Mouse (Mus musculus): ENCODE data around the gene Frs3. TPM values are rescaled to one million over a fixed set of nuclear protein-coding genes. Genes with fewer than 3 reads are reported as not detected.

Frs3 gene
- polyA plus RNA-seq, 1 experiment from 2014 or later, result 11.8 TPM

- Histone ChIP-seq H3K9ac (peak within 1 kb of the TSS; percentile 85), H3K9me3 (replicated peaks) (no peaks in the 10 kb centered on the region), H3K4me3 (peak within 1 kb of the TSS; percentile 76), H3K36me3 (ENCODE audit: poor library complexity, severe bottlenecking) (peaks cover 8% of the 10 kb centered on the region; the same call in 1 of the 2 replicates), H3K27ac (peak within 1 kb of the TSS; percentile 40; the same call in 1 of the 2 replicates), H3K27me3 (peaks cover 14% of the 10 kb centered on the region), H3K4me1 (peaks cover 16% of the 10 kb centered on the region), H3K4me2 (peak within 1 kb of the TSS; percentile 76)
- WGBS, result under 1% methylated on average over 78 of the region's 82 CpGs
- ATAC-seq, result peak; percentile 96
Measured at GRCm38 (mm10) chr17:47694503-47695336, 5.9 kb downstream of the Frs3 start, which contains the start of gene Prickle4. Prickle4 (minus strand) TSS chr17:47694736.

DNA sequence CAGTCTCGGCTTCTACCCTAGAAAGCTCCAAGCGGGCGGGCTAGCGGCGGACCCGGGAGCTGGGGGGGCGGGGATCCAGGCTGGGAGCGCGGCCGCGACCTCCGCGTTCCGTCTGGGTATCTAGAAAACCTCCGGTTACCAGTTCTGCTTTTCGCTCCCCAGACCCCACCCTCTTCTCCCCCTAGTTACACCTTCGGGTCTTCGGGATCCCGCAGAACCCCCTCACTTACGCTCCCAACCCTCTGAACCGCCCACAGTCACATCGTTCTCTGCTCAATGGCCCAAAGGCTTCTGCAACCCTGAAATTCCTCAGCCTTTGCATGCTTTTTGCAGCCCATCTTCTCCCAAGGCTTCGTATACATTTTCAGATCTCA, 6.5 kb downstream of the Frs3 start:
- peak overlapping the region; percentile 76 for H3K4me3 ChIP-seq
- peak overlapping the region; percentile 40; the same call in 1 of the 2 replicates for H3K27ac ChIP-seq
- peaks cover 14% of the 10 kb centered on the region; the same call in 1 of the 2 replicates for H3K36me3 ChIP-seq (ENCODE audit: poor library complexity, severe bottlenecking)
- H3K9me3 ChIP-seq (replicated peaks), result no peaks in the 10 kb centered on the region
- H3K9ac ChIP-seq, result peak overlapping the region; percentile 85
- H3K4me1 ChIP-seq, result peaks cover 13% of the 10 kb centered on the region
- peaks cover 14% of the 10 kb centered on the region for H3K27me3 ChIP-seq
- H3K4me2 ChIP-seq, result peak overlapping the region; percentile 76
- under 1% methylated on average over 13 of the region's 23 CpGs for WGBS
- ATAC-seq, result no peak; the same call in 1 of the 2 replicates

- ATAC-seq, result no peak
- H3K4me1 ChIP-seq, result peaks cover 13% of the 10 kb centered on the region
- H3K9me3 ChIP-seq (replicated peaks), result no peaks in the 10 kb centered on the region
- peaks cover 14% of the 10 kb centered on the region for H3K27me3 ChIP-seq
- no peak overlapping the region for H3K4me3 ChIP-seq
- H3K36me3 ChIP-seq (ENCODE audit: poor library complexity, severe bottlenecking), result peaks cover 38% of the 10 kb centered on the region; the same call in 1 of the 2 replicates
- 0 out of 2 replicates have a peak overlapping the region, but pooled peaks have one; percentile 5 for H3K9ac ChIP-seq
- 89% methylated on average over 10 of the region's 10 CpGs for WGBS
- no peak overlapping the region for H3K4me2 ChIP-seq
- no peak overlapping the region for H3K27ac ChIP-seq
Measured at GRCm38 (mm10) chr17:47698156-47698555, 9.3 kb downstream of the Frs3 start.

GRCm38 (mm10) chr17:47699055-47699454, 10.2 kb downstream of the Frs3 start:
- H3K4me1 ChIP-seq, result peaks cover 8% of the 10 kb centered on the region
- H3K4me2 ChIP-seq, result no peak overlapping the region
- WGBS, result 91% methylated on average over 2 of the region's 2 CpGs
- peaks cover 44% of the 10 kb centered on the region; the same call in 1 of the 2 replicates for H3K36me3 ChIP-seq (ENCODE audit: poor library complexity, severe bottlenecking)
- H3K27ac ChIP-seq, result no peak overlapping the region
- H3K4me3 ChIP-seq, result no peak overlapping the region
- H3K9ac ChIP-seq, result no peak overlapping the region
- H3K27me3 ChIP-seq, result 0 out of 2 replicates have a peak, but pooled peaks cover 7% of the 10 kb centered on the region
- no peaks in the 10 kb centered on the region for H3K9me3 ChIP-seq (replicated peaks)
- ATAC-seq, result no peak

GRCm38 (mm10) chr17:47701793-47702192, 13.0 kb downstream of the Frs3 start:
- no peak overlapping the region for H3K27ac ChIP-seq
- no peaks in the 10 kb centered on the region for H3K4me1 ChIP-seq
- H3K4me2 ChIP-seq, result no peak overlapping the region
- no peaks in the 10 kb centered on the region for H3K9me3 ChIP-seq (replicated peaks)
- no peak for ATAC-seq
- no peak overlapping the region for H3K9ac ChIP-seq
- peaks cover 48% of the 10 kb centered on the region; the same call in 1 of the 2 replicates for H3K36me3 ChIP-seq (ENCODE audit: poor library complexity, severe bottlenecking)
- no peak overlapping the region for H3K4me3 ChIP-seq
- 0 out of 2 replicates have a peak, but pooled peaks cover 6% of the 10 kb centered on the region for H3K27me3 ChIP-seq
- WGBS, result 81% methylated on average over 9 of the region's 9 CpGs

- no peak overlapping the region for H3K9ac ChIP-seq
- no peak overlapping the region for H3K4me2 ChIP-seq
- no peak for ATAC-seq
- H3K4me1 ChIP-seq, result no peaks in the 10 kb centered on the region
- no peak overlapping the region for H3K4me3 ChIP-seq
- H3K36me3 ChIP-seq (ENCODE audit: poor library complexity, severe bottlenecking), result peaks cover 48% of the 10 kb centered on the region; the same call in 1 of the 2 replicates
- WGBS, result 55% methylated on average over 26 of the region's 28 CpGs
- 0 out of 2 replicates have a peak, but pooled peaks cover 6% of the 10 kb centered on the region for H3K27me3 ChIP-seq
- no peaks in the 10 kb centered on the region for H3K9me3 ChIP-seq (replicated peaks)
- no peak overlapping the region for H3K27ac ChIP-seq
Measured at GRCm38 (mm10) chr17:47702548-47703345, 13.9 kb downstream of the Frs3 start.

GRCm38 (mm10) chr17:47703556-47703955, 14.7 kb downstream of the Frs3 start:
- 42% methylated on average over 20 of the region's 20 CpGs for WGBS
- Histone ChIP-seq H3K4me2 (no peak overlapping the region), H3K4me1 (no peaks in the 10 kb centered on the region), H3K27ac (no peak overlapping the region), H3K4me3 (no peak overlapping the region), H3K9ac (no peak overlapping the region), H3K27me3 (0 out of 2 replicates have a peak, but pooled peaks cover 6% of the 10 kb centered on the region), H3K9me3 (replicated peaks) (no peaks in the 10 kb centered on the region), H3K36me3 (ENCODE audit: poor library complexity, severe bottlenecking) (peaks cover 48% of the 10 kb centered on the region; the same call in 1 of the 2 replicates)
- ATAC-seq, result no peak

DNA sequence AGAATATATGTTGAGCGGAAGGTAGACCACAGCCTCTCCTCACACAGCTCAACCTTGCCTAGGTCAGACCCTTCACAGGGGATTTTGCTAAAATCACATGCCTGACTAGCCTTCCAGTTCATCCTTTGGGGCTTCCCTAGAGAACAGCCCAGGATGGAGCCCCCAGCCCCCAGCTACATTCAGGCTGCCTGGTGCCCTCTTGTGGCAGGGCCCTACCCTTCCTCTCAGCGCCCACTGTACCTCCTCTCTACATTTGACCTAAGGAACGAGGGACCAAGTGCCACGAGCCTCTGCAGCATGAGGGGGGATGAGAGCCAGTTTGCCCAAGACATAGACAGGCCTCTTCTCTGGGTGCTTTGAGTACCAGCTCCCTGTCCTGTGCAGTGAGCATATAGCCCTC, 15.9 kb downstream of the Frs3 start:
- H3K9me3 ChIP-seq (replicated peaks), result no peaks in the 10 kb centered on the region
- no peak overlapping the region for H3K27ac ChIP-seq
- H3K4me3 ChIP-seq, result no peak overlapping the region
- 0 out of 2 replicates have a peak, but pooled peaks cover 6% of the 10 kb centered on the region for H3K27me3 ChIP-seq
- H3K9ac ChIP-seq, result no peak overlapping the region
- WGBS, result 83% methylated on average over 4 of the region's 4 CpGs
- no peak overlapping the region for H3K4me2 ChIP-seq
- ATAC-seq, result no peak
- peaks cover 40% of the 10 kb centered on the region; the same call in 1 of the 2 replicates for H3K36me3 ChIP-seq (ENCODE audit: poor library complexity, severe bottlenecking)
- no peaks in the 10 kb centered on the region for H3K4me1 ChIP-seq

- 71% methylated on average over 1 of the region's 1 CpGs for WGBS
- no peaks in the 10 kb centered on the region for H3K4me1 ChIP-seq
- H3K9ac ChIP-seq, result no peak overlapping the region
- H3K27me3 ChIP-seq, result 0 out of 2 replicates have a peak, but pooled peaks cover 6% of the 10 kb centered on the region
- no peak for ATAC-seq
- no peaks in the 10 kb centered on the region for H3K9me3 ChIP-seq (replicated peaks)
- H3K4me2 ChIP-seq, result no peak overlapping the region
- H3K4me3 ChIP-seq, result no peak overlapping the region
- peaks cover 29% of the 10 kb centered on the region; the same call in 1 of the 2 replicates for H3K36me3 ChIP-seq (ENCODE audit: poor library complexity, severe bottlenecking)
- no peak overlapping the region for H3K27ac ChIP-seq
Measured at GRCm38 (mm10) chr17:47706196-47706595, 17.4 kb downstream of the Frs3 start.

- Histone ChIP-seq H3K9ac (no peak overlapping the region), H3K9me3 (replicated peaks) (no peaks in the 10 kb centered on the region), H3K27me3 (0 out of 2 replicates have a peak, but pooled peaks cover 4% of the 10 kb centered on the region), H3K36me3 (ENCODE audit: poor library complexity, severe bottlenecking) (peaks cover 12% of the 10 kb centered on the region; the same call in 1 of the 2 replicates), H3K4me3 (no peak overlapping the region), H3K4me1 (no peaks in the 10 kb centered on the region), H3K27ac (no peak overlapping the region), H3K4me2 (no peak overlapping the region)
- no peak for ATAC-seq
- WGBS, result 80% methylated on average over 3 of the region's 3 CpGs
Measured at GRCm38 (mm10) chr17:47707961-47708360, 19.1 kb downstream of the Frs3 start.

- no peak for ATAC-seq
- 71% methylated on average over 4 of the region's 4 CpGs for WGBS
- no peaks in the 10 kb centered on the region for H3K4me1 ChIP-seq
- no peaks in the 10 kb centered on the region for H3K9me3 ChIP-seq (replicated peaks)
- H3K36me3 ChIP-seq (ENCODE audit: poor library complexity, severe bottlenecking), result 0 out of 2 replicates have a peak, but pooled peaks cover 4% of the 10 kb centered on the region
- H3K27ac ChIP-seq, result no peak overlapping the region
- H3K4me2 ChIP-seq, result no peak overlapping the region
- no peaks in the 10 kb centered on the region for H3K27me3 ChIP-seq
- H3K9ac ChIP-seq, result no peak overlapping the region
- no peak overlapping the region for H3K4me3 ChIP-seq
Measured at GRCm38 (mm10) chr17:47708972-47709371, 20.1 kb downstream of the Frs3 start.
